Mouse (Mus musculus) E14TG2a.4 (cell line): Measurements from ENCODE around the gene Fap.

Experiments used
- H3K27me3 ChIP-seq: 2 replicates; pipeline ENCODE4 v1.6.1; 2014; ENCODE audit warnings: low read length, control low read depth; ENCODE audit not compliant: insufficient read depth
- H3K36me3 ChIP-seq: 2 replicates; pipeline ENCODE4 v1.6.1; 2014; ENCODE audit warnings: low read length, control low read depth; ENCODE audit not compliant: insufficient read depth
- H3K4me1 ChIP-seq: replicated peaks from 2 replicates; pipeline ENCODE4 v1.6.1; 2014; ENCODE audit warnings: low read depth, low read length, control low read depth
- H3K4me3 ChIP-seq: replicated peaks from 2 replicates; pipeline ENCODE4 v1.5.1; 2014; ENCODE audit warnings: mild to moderate bottlenecking, low read length
- H3K9me3 ChIP-seq: 2 replicates; pipeline ENCODE4 v1.6.1; 2014; ENCODE audit warnings: low read length, control low read depth
- CTCF ChIP-seq: conservative IDR thresholded peaks from 2 replicates; pipeline ENCODE4 v1.5.1; 2014; ENCODE audit warnings: low read length
- NANOG ChIP-seq: IDR thresholded peaks from 2 replicates; pipeline ENCODE4 v1.6.1; 2014; ENCODE audit warnings: borderline replicate concordance, low read length, mixed read lengths
- POU5F1 ChIP-seq: IDR thresholded peaks from 2 replicates; pipeline ENCODE4 v1.6.1; 2014; ENCODE audit warnings: low read length, borderline replicate concordance

Gene Fap

GRCm38 (mm10) chr2:62573753-62574159 is at the start of gene Fap:
Gene Fap, minus strand, starts transcription at chr2:62574075.
- Histone ChIP-seq H3K4me3 (no peak within 1 kb of the TSS), H3K27me3 (no peaks in the 10 kb centered on the region; the same call in 1 of the 2 replicates), H3K4me1 (no peaks in the 10 kb centered on the region), H3K9me3 (no peaks in the 10 kb centered on the region), H3K36me3 (no peaks in the 10 kb centered on the region)
- no peak for TF ChIP-seq NANOG
- TF ChIP-seq CTCF = no peak
- TF ChIP-seq POU5F1 = no peak

GRCm38 (mm10) chr2:62623024-62623441 is 49.2 kb upstream of the Fap start:
- no peaks in the 10 kb centered on the region for H3K9me3 ChIP-seq
- no peaks in the 10 kb centered on the region for H3K27me3 ChIP-seq
- no peak overlapping the region for H3K4me3 ChIP-seq
- H3K4me1 ChIP-seq = no peaks in the 10 kb centered on the region
- no peaks in the 10 kb centered on the region for H3K36me3 ChIP-seq
- TF ChIP-seq CTCF (no peak), NANOG (no peak), POU5F1 (no peak)

- Histone ChIP-seq H3K36me3 (no peaks in the 10 kb centered on the region), H3K9me3 (no peaks in the 10 kb centered on the region), H3K4me1 (no peaks in the 10 kb centered on the region), H3K4me3 (no peak overlapping the region), H3K27me3 (no peaks in the 10 kb centered on the region)
- TF ChIP-seq POU5F1 = no peak
- no peak for TF ChIP-seq CTCF
- TF ChIP-seq NANOG = no peak
Observed at GRCm38 (mm10) chr2:62619679-62620078, 45.8 kb upstream of the Fap start.

DNA sequence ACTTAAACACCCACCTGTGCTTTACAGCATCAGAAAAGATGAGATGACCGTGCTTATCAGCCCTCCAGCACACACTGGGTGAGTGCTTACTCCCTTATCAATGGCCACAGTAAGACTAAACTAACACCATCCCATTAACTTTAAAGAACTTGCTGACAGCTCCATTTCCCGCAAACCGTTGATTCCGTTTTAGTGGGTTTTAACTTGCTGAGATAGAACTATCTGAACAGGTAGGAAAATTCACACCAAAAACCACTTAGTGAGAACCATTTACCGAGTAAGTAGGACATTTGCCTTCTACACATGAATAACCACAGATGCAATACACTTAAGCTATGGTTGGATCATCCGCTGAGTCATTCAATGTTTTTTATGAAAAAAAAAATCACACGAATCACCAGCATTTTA is 45.1 kb upstream of the Fap start:
- Histone ChIP-seq H3K4me1 (no peaks in the 10 kb centered on the region), H3K27me3 (no peaks in the 10 kb centered on the region), H3K9me3 (no peaks in the 10 kb centered on the region), H3K36me3 (no peaks in the 10 kb centered on the region), H3K4me3 (no peak overlapping the region)
- no peak for TF ChIP-seq NANOG

DNA sequence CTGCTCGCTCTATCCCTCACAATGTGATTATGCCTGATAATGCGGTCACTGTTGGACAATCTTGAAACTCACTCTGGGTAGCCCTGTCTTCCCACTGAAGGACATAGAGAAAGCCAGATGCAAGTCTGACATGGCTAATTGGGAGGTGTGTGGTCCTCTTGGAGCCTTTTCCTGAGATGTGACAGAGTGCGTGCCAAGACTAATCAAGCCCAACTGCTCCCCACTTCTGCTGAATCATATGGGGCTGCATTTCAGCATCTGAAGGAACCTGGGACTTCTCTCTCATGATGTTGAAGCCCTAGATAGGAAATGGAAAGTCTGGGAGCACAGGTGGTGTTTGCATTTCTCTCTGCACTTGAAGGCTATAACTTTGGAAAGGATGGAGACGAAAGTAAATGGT is 39.3 kb upstream of the Fap start:
- H3K9me3 ChIP-seq = no peaks in the 10 kb centered on the region
- no peaks in the 10 kb centered on the region for H3K4me1 ChIP-seq
- H3K27me3 ChIP-seq = no peaks in the 10 kb centered on the region
- no peaks in the 10 kb centered on the region for H3K36me3 ChIP-seq
- H3K4me3 ChIP-seq = no peak overlapping the region
- no peak for TF ChIP-seq CTCF
- TF ChIP-seq POU5F1 = no peak
- no peak for TF ChIP-seq NANOG

GRCm38 (mm10) chr2:62606205-62606604 is 32.3 kb upstream of the Fap start:
- Histone ChIP-seq H3K36me3 (no peaks in the 10 kb centered on the region), H3K27me3 (no peaks in the 10 kb centered on the region), H3K4me3 (no peak overlapping the region), H3K4me1 (no peaks in the 10 kb centered on the region), H3K9me3 (no peaks in the 10 kb centered on the region)
- TF ChIP-seq POU5F1 (no peak), CTCF (no peak), NANOG (no peak)

GRCm38 (mm10) chr2:62603530-62603929 is 29.7 kb upstream of the Fap start:
- H3K9me3 ChIP-seq = no peaks in the 10 kb centered on the region
- H3K4me3 ChIP-seq = no peak overlapping the region
- H3K27me3 ChIP-seq = no peaks in the 10 kb centered on the region
- TF ChIP-seq NANOG = no peak
- TF ChIP-seq CTCF = no peak
- H3K36me3 ChIP-seq = no peaks in the 10 kb centered on the region
- H3K4me1 ChIP-seq = no peaks in the 10 kb centered on the region

GRCm38 (mm10) chr2:62596586-62596985 is 22.7 kb upstream of the Fap start:
- Histone ChIP-seq H3K9me3 (no peaks in the 10 kb centered on the region; the same call in 1 of the 2 replicates), H3K27me3 (no peaks in the 10 kb centered on the region), H3K36me3 (no peaks in the 10 kb centered on the region), H3K4me3 (no peak overlapping the region), H3K4me1 (no peaks in the 10 kb centered on the region)
- TF ChIP-seq POU5F1 (no peak), CTCF (no peak), NANOG (no peak)

DNA sequence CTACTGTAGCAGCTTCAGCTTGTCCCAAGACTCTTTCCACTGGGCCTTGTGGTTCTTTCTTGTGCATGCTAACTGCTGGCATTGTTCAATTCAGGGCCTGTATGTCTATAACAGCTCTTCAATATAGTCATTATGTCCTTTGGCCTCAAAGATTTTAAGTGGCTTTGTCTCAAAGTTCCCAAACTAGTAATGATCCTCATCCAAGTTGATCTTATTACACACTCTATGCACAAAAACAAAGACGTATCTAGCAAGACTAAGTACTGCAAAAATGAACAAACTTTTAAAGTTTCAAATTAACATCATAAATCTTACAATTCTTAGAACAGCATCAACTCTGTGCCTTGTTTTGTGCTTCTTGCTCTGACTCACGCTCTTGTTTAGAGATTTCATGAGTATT is 20.6 kb upstream of the Fap start:
- Histone ChIP-seq H3K4me3 (no peak overlapping the region), H3K9me3 (no peaks in the 10 kb centered on the region; the same call in 1 of the 2 replicates), H3K4me1 (no peaks in the 10 kb centered on the region), H3K27me3 (no peaks in the 10 kb centered on the region), H3K36me3 (no peaks in the 10 kb centered on the region)
- TF ChIP-seq CTCF = no peak
- TF ChIP-seq NANOG = no peak

GRCm38 (mm10) chr2:62591555-62591954 is 17.7 kb upstream of the Fap start:
- no peak for TF ChIP-seq POU5F1
- no peak for TF ChIP-seq NANOG
- TF ChIP-seq CTCF = no peak
- H3K9me3 ChIP-seq = no peaks in the 10 kb centered on the region; the same call in 1 of the 2 replicates
- no peaks in the 10 kb centered on the region for H3K36me3 ChIP-seq
- no peaks in the 10 kb centered on the region for H3K27me3 ChIP-seq
- no peak overlapping the region for H3K4me3 ChIP-seq
- no peaks in the 10 kb centered on the region for H3K4me1 ChIP-seq
